Mouse (Mus musculus): ENCODE measurements around the gene Cers1. TPM values are rescaled to one million over a fixed set of nuclear protein-coding genes. Genes with fewer than 3 reads are reported as not detected.

The Cers1 gene
- polyA plus RNA-seq, 1 experiment, result 4.4 TPM

- H3K79me2 ChIP-seq (ENCODE audit: control insufficient read depth, insufficient read depth), result no peaks in the 10 kb centered on the region
- no peaks in the 10 kb centered on the region for H3K27me3 ChIP-seq (ENCODE audit: control insufficient read depth, insufficient read depth, insufficient read length)
- peaks cover 29% of the 10 kb centered on the region for H3K36me3 ChIP-seq (ENCODE audit: control insufficient read depth, insufficient read depth)
- no peak overlapping the region for H3ac ChIP-seq (ENCODE audit: control insufficient read depth, insufficient read length)
- TF ChIP-seq TCF3 (IDR thresholded peaks at IDR 0.05; ENCODE audit: insufficient read length, low read depth) (no peak), CEBPB (IDR thresholded peaks at IDR 0.05; ENCODE audit: insufficient read depth, poor library complexity, severe bottlenecking) (no peak), MYOG (IDR thresholded peaks at IDR 0.05; ENCODE audit: control insufficient read depth in 1 of 3, insufficient read depth in 1 of 3, insufficient read length in 2 of 3, low read depth in 2 of 3) (no peak), REST (IDR thresholded peaks at IDR 0.05; ENCODE audit: insufficient read depth, insufficient read length) (no peak), MYOD1 (IDR thresholded peaks at IDR 0.05; ENCODE audit: control insufficient read depth in 1 of 3, insufficient read length in 2 of 3, low read depth in 2 of 3) (no peak), MAX (IDR thresholded peaks at IDR 0.05; ENCODE audit: low read depth) (no peak), TCF12 (IDR thresholded peaks at IDR 0.05; ENCODE audit: insufficient read depth, poor library complexity, severe bottlenecking) (no peak), POLR2AphosphoS2 (IDR thresholded peaks at IDR 0.05; ENCODE audit: insufficient read length, low read depth) (no peak)
- H3K4me2 ChIP-seq (ENCODE audit: low read depth), result no peak overlapping the region
- no peak overlapping the region for H3K4me3 ChIP-seq
These were observed 16.0 kb downstream of the Cers1 start for GRCm38 (mm10) chr8:70331526-70331925.

DNA sequence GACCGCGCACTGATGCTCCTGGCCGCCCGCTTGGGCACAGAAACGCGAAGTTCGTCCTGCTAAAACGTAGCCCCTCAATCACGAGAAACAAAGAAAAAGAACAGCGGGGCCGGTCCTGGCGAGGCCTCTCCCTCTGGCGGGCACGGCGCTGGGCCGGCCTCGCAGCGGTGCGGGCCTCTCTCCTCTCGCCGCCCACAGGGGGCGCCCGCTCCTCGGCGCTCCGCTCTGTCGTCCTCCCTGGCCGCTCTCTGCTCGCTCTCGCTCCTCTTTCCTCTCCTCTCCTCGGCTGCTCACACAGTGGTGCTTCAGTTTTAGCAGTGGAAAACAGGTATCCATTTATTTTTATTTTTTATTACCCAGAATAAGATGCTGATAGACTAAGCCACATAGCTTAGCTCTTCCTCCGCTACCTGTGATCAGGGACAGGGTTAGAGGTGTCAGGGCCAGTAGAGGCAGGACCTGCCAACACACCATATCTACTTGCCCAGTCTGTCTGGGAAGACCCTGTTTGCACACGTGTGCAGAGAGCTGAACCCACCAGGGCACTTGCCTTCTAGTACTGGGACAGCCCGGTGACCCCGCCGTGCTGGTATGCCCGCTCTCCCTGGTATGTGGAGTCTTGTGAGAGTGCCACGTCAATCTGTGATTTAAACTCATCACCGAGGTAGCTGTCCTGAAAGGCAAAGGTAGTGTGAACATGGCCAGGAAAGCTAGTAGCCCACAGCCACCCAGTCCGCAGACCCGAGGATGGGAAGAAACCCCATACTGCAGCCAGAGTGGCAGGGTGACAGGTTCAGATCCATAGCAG lies 16.7 kb downstream of the Cers1 start:
- no peak overlapping the region for H3ac ChIP-seq (ENCODE audit: control insufficient read depth, insufficient read length)
- no peaks in the 10 kb centered on the region for H3K27me3 ChIP-seq (ENCODE audit: control insufficient read depth, insufficient read depth, insufficient read length)
- H3K36me3 ChIP-seq (ENCODE audit: control insufficient read depth, insufficient read depth), result peaks cover 32% of the 10 kb centered on the region
- no peak overlapping the region for H3K4me3 ChIP-seq
- H3K4me2 ChIP-seq (ENCODE audit: low read depth), result no peak overlapping the region
- TF ChIP-seq REST (IDR thresholded peaks at IDR 0.05; ENCODE audit: insufficient read depth, insufficient read length), result no peak
- no peak for TF ChIP-seq MYOD1 (IDR thresholded peaks at IDR 0.05; ENCODE audit: control insufficient read depth in 1 of 3, insufficient read length in 2 of 3, low read depth in 2 of 3)
- TF ChIP-seq E2F4 (IDR thresholded peaks at IDR 0.05; ENCODE audit: insufficient read depth), result no peak
- TF ChIP-seq CEBPB (IDR thresholded peaks at IDR 0.05; ENCODE audit: insufficient read depth, poor library complexity, severe bottlenecking), result no peak
- no peak for TF ChIP-seq MYOG (IDR thresholded peaks at IDR 0.05; ENCODE audit: control insufficient read depth in 1 of 3, insufficient read depth in 1 of 3, insufficient read length in 2 of 3, low read depth in 2 of 3)
- TF ChIP-seq SRF (IDR thresholded peaks at IDR 0.05; ENCODE audit: control insufficient read depth, insufficient read length, low read depth), result no peak
- TF ChIP-seq POLR2AphosphoS2 (IDR thresholded peaks at IDR 0.05; ENCODE audit: insufficient read length, low read depth), result no peak
- TF ChIP-seq USF1 (IDR thresholded peaks at IDR 0.05; ENCODE audit: low read depth), result no peak
- TF ChIP-seq TCF3 (IDR thresholded peaks at IDR 0.05; ENCODE audit: insufficient read length, low read depth), result no peak
- TF ChIP-seq POLR2A (IDR thresholded peaks at IDR 0.05; ENCODE audit: insufficient read length, low read depth), result no peak
- TF ChIP-seq MAX (IDR thresholded peaks at IDR 0.05; ENCODE audit: low read depth), result no peak
- no peak for TF ChIP-seq TCF12 (IDR thresholded peaks at IDR 0.05; ENCODE audit: insufficient read depth, poor library complexity, severe bottlenecking)
- H3K79me2 ChIP-seq (ENCODE audit: control insufficient read depth, insufficient read depth), result no peaks in the 10 kb centered on the region

DNA sequence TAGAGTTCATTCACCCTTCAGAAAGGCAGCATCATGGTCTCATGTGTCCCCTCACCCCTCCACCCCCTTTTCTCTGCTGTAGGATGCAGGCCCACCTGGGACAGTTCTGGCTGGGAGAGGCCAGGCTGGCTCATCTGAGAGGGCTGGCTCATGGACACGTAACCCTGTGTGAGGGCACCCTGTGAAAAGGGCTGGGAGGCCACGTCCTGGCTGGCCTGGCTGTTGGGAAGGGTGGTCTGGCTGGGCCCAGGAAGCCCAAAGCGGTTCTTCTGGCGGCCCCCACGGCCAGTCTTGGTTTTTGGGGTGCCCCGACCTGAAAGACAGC lies 17.3 kb downstream of the Cers1 start:
- H3K79me2 ChIP-seq (ENCODE audit: control insufficient read depth, insufficient read depth), result no peaks in the 10 kb centered on the region
- no peak overlapping the region for H3ac ChIP-seq (ENCODE audit: control insufficient read depth, insufficient read length)
- TF ChIP-seq POLR2AphosphoS2 (IDR thresholded peaks at IDR 0.05; ENCODE audit: insufficient read length, low read depth) (peak; percentile 16), TCF12 (IDR thresholded peaks at IDR 0.05; ENCODE audit: insufficient read depth, poor library complexity, severe bottlenecking) (no peak), TCF3 (IDR thresholded peaks at IDR 0.05; ENCODE audit: insufficient read length, low read depth) (no peak), CEBPB (IDR thresholded peaks at IDR 0.05; ENCODE audit: insufficient read depth, poor library complexity, severe bottlenecking) (no peak)
- H3K36me3 ChIP-seq (ENCODE audit: control insufficient read depth, insufficient read depth), result peaks cover 32% of the 10 kb centered on the region
- no peak overlapping the region for H3K4me3 ChIP-seq
- no peak overlapping the region for H3K4me2 ChIP-seq (ENCODE audit: low read depth)
- no peaks in the 10 kb centered on the region for H3K27me3 ChIP-seq (ENCODE audit: control insufficient read depth, insufficient read depth, insufficient read length)

- Histone ChIP-seq H3ac (ENCODE audit: control insufficient read depth, insufficient read length) (no peak overlapping the region), H3K36me3 (ENCODE audit: control insufficient read depth, insufficient read depth) (peaks cover 35% of the 10 kb centered on the region)
- TF ChIP-seq REST (IDR thresholded peaks at IDR 0.05; ENCODE audit: insufficient read depth, insufficient read length), result no peak
- no peak for TF ChIP-seq POLR2AphosphoS2 (IDR thresholded peaks at IDR 0.05; ENCODE audit: insufficient read length, low read depth)
- TF ChIP-seq SRF (IDR thresholded peaks at IDR 0.05; ENCODE audit: control insufficient read depth, insufficient read length, low read depth), result no peak
- no peak for TF ChIP-seq POLR2A (IDR thresholded peaks at IDR 0.05; ENCODE audit: insufficient read length, low read depth)
- TF ChIP-seq E2F4 (IDR thresholded peaks at IDR 0.05; ENCODE audit: insufficient read depth), result no peak
- TF ChIP-seq TCF12 (IDR thresholded peaks at IDR 0.05; ENCODE audit: insufficient read depth, poor library complexity, severe bottlenecking), result no peak
- TF ChIP-seq CEBPB (IDR thresholded peaks at IDR 0.05; ENCODE audit: insufficient read depth, poor library complexity, severe bottlenecking), result no peak
- no peak for TF ChIP-seq TCF3 (IDR thresholded peaks at IDR 0.05; ENCODE audit: insufficient read length, low read depth)
- TF ChIP-seq MAX (IDR thresholded peaks at IDR 0.05; ENCODE audit: low read depth), result no peak
- no peak for TF ChIP-seq USF1 (IDR thresholded peaks at IDR 0.05; ENCODE audit: low read depth)
- TF ChIP-seq MYOD1 (IDR thresholded peaks at IDR 0.05; ENCODE audit: control insufficient read depth in 1 of 3, insufficient read length in 2 of 3, low read depth in 2 of 3), result no peak
These were observed 23.4 kb downstream of the Cers1 start for GRCm38 (mm10) chr8:70338931-70339330.

DNA sequence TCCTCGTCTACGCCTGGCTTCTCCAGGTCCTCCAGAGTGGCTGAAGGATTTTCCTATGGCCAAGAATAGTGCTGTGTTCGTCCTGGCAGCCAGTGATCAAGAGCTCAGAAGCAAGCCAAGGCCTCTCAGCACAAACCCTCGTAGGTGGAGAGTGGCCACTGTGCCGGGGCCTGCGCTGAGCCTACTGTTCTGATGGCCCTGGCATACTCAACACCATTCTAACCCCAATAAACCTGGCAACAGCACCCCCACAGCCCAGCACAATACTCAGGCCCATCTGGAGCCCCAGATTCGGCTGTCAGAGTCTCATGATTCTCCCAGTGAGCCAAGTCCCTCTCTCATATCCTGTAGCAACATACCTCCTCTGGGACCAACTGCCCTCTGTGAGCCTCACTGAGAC lies 25.1 kb downstream of the Cers1 start:
- TF ChIP-seq MAX (IDR thresholded peaks at IDR 0.05; ENCODE audit: low read depth) (no peak), SRF (IDR thresholded peaks at IDR 0.05; ENCODE audit: control insufficient read depth, insufficient read length, low read depth) (no peak), REST (IDR thresholded peaks at IDR 0.05; ENCODE audit: insufficient read depth, insufficient read length) (no peak), POLR2AphosphoS2 (IDR thresholded peaks at IDR 0.05; ENCODE audit: insufficient read length, low read depth) (no peak), USF1 (IDR thresholded peaks at IDR 0.05; ENCODE audit: low read depth) (no peak), MYOG (IDR thresholded peaks at IDR 0.05; ENCODE audit: control insufficient read depth in 1 of 3, insufficient read depth in 1 of 3, insufficient read length in 2 of 3, low read depth in 2 of 3) (no peak), POLR2A (IDR thresholded peaks at IDR 0.05; ENCODE audit: insufficient read length, low read depth) (no peak), TCF3 (IDR thresholded peaks at IDR 0.05; ENCODE audit: insufficient read length, low read depth) (no peak), CEBPB (IDR thresholded peaks at IDR 0.05; ENCODE audit: insufficient read depth, poor library complexity, severe bottlenecking) (no peak), MYOD1 (IDR thresholded peaks at IDR 0.05; ENCODE audit: control insufficient read depth in 1 of 3, insufficient read length in 2 of 3, low read depth in 2 of 3) (no peak), E2F4 (IDR thresholded peaks at IDR 0.05; ENCODE audit: insufficient read depth) (no peak)
- no peak overlapping the region for H3ac ChIP-seq (ENCODE audit: control insufficient read depth, insufficient read length)
- H3K4me2 ChIP-seq (ENCODE audit: low read depth), result no peak overlapping the region
- peaks cover 20% of the 10 kb centered on the region for H3K36me3 ChIP-seq (ENCODE audit: control insufficient read depth, insufficient read depth)
- H3K4me3 ChIP-seq, result no peak overlapping the region
- peaks cover 39% of the 10 kb centered on the region for H3K79me2 ChIP-seq (ENCODE audit: control insufficient read depth, insufficient read depth)
- H3K27me3 ChIP-seq (ENCODE audit: control insufficient read depth, insufficient read depth, insufficient read length), result no peaks in the 10 kb centered on the region

More at GRCm38 (mm10) chr8:70338931-70339330, 23.4 kb downstream of the Cers1 start:
- H3K4me2 ChIP-seq (ENCODE audit: low read depth), result no peak overlapping the region
- no peaks in the 10 kb centered on the region for H3K27me3 ChIP-seq (ENCODE audit: control insufficient read depth, insufficient read depth, insufficient read length)
- H3K79me2 ChIP-seq (ENCODE audit: control insufficient read depth, insufficient read depth), result peaks cover 22% of the 10 kb centered on the region
- H3K4me3 ChIP-seq, result no peak overlapping the region
